Mouse (Mus musculus) left cerebral cortex, postnatal 4 days (tissue): ENCODE measurements at regions not wholly inside any gene's neighbourhood (a gene's known extent, or its start where the extent isn't known, plus 50 kb on each side); places are given as distances from the start of the nearest gene placed in this dataset.
"Not testable (repeated sequence)": the region's sequence is repeated elsewhere in the genome, so short reads cannot be mapped to it uniquely, and the experiment has no call there.

Source experiments
- DNase-seq: peaks from one replicate; pipeline ENCODE4 v3.0.0-alpha.2; 2022
- intact Hi-C: fragments of 180-260 bp; cut with DNase I; formaldehyde crosslinking; loops from one replicate; pipeline ENCODE4 v1.15.1; 2025

DNA sequence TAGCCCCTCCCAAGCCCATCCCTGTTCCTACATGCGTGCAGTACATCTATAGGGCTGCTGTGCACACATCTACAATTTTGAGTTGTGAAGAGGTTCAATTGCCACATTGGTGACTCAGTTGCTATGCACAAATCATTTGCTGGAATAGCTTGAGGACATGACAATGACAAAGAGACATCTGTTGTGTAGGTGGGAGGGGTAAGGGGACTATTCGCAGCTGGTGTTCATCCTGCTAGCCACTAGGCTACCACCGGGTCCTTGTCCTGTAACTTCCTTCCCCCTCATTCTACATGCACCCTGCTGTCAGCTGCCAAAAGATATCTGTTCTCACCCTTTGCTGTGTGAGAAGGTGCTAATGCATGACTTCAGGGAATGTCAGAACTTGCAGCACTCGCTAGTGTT lies 1117.7 kb upstream of the Arrdc3 start:
- intact Hi-C loops = no loop called here
- peak; percentile 15 for DNase-seq

DNA sequence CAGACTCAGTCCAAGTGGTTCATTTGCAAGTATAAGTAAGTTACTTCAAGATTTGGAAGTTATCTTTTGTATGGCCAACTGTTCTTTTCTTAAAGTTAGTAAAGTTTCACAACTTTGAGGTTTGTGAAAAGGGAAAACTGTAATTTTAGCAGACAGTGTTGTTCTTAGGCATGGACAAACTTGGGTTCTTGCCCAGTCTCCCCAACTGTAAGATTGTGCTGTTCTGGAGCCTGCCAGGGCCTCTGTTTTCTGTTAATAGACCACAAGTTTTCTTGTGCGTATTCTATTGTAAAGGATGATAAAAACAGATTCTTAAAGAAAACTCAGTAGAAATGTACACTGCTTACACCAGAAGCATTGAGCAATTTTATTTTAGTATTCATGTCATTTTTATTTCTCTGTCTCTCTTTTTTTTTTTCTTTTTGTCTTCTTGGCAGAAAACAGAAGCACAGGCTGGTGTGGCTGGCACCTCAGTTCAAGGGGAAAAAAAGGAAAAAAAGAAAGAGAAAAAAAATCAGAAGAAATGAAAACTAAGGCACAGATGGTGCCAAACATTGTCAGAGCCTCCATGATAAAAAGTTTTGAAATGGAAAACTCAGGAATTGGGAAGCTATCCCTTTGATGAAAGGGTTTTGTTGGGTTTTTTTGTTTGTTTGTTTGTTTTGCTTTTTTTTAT lies 1098.1 kb upstream of the Arrdc3 start:
- peak; percentile 11 for DNase-seq
- intact Hi-C loops = no loop called here

DNA sequence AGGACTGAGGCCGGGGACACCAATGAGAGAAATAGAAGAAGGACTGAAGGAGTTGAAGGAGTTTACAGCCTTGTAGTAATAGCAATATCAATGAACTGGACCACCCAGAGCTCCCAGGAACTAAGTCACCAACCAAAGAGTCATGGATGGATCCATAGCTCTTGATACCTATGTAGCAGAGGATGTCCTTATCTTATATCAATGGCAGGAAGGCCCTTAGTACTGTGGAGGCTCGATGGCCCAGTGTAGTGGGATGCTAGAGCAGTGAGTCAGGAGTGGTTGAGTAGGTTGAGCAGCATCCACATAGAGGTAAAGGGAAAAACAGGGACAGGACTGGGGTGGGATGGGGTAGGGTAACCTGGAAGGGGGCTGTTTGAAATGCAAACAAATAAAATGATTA lies 1081.6 kb upstream of the Arrdc3 start:
- intact Hi-C loops = no loop called here
- DNase-seq = no peak

DNA sequence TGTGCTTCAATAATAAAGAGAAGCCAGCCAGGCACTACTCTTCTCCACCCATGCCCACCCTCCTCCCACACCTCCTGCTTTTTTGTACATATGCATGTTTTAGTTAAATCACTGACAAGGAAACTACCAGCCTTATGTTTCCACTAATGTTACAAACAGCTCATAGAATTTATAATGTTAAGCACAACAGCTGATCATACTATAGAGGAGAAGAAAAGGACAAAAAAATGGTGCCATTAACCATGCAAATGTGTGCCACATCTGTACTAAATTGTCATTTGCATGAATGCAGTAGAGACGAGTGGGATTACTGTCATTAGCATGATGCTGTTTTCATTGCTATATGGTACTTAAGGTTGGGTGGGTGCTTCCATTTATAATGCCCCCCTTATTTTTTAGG lies 1047.6 kb upstream of the Arrdc3 start:
- intact Hi-C loops = no loop called here
- no peak for DNase-seq

DNA sequence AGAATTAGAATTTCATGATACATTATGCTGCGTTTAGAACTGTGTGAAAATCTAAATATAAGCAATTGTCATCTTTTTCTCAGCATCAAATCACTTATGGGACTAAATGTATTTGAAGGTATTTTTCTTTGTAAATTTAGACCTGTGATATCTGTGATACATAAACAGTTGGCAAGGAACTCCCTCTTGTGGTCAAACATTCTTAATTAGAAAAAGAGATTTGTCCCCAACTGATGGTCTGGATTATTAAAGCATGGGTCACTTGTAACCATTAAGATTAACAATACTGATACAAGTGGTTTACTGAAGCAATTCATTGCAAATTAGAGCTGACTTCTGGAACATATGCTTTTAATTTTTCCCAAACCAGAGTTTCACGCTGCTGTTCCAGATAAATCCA lies 1038.4 kb upstream of the Arrdc3 start:
- intact Hi-C loops = loop anchor here (10.0 kb wide), 1 partner anchor 1640 kb away; no protein-coding TSS in a partner anchor
- no peak for DNase-seq

DNA sequence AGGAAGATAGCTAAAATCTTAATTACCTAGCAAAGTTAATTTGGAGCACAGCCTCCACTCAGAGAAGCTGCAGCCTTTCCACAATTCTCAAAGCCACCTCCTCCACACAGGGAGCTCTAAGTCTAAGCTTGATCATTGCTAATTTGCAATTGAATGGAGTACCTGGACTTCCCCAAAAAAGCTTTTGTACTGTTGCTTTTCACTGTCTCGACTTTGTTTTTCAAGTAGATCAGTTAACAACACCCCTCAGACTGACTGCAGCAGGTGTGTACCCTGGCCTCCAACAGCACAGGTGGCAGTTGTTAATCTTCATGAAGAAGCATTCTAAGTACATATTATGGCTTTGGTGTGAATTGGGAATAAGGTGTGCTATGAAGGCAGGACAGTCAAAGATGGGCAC lies 1015.7 kb upstream of the Arrdc3 start:
- DNase-seq, intact Hi-C loops: not testable (repeated sequence)

DNA sequence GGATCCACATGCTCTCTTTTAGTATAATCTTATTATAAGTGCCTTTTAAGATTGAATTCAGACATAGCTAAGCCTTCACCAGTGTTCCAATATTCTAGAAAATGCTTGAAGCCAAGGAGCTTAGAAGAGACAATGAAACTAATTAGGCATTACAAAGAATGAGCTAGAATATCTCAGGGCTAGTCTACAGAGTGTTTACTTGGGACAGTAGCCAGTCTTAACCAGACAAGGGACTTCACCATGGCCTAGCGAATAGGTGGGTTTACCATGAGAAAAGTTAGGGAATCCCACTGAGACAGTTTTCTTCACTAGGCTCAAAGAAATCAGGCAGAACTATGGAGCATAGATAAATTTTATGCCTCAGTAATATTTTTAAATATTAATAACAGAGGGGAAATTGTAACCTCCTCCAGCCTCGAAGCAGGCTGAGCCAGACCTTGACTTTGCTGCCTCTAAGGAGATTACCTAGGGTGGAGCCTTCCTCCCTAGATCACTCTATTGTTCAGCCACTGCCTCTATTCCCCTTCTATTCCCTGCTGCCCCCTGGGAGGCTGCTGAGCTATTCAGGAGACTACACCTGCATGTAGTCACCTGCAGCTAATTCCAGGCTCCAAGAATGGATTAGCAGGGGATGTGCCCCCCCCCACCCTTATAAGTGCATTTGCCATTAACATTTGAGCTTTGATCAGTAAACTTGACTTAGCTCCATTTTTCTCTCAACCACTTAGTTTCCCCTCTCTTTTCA lies 1014.5 kb upstream of the Arrdc3 start:
- no peak for DNase-seq
- intact Hi-C loops = no loop called here

DNA sequence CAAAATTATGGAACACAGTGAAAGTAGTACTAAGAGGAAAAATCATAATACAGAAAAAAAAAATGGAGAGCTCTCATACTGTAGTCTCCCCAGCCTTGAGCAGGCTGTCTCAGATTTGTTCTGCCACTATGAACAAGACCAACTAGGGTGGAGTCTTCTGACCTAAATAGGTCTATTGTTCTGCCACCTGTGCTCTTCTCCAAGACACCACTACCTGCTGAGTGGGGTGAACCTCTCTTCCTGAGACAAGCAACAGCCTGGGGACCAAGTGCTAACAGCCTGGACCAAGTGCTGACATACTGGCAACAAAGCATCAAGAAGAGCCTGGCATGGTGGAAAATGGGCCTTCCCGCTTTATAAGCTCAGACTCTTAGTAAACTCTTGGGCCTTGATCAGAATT lies 1003.0 kb upstream of the Arrdc3 start:
- intact Hi-C loops = no loop called here
- no peak for DNase-seq

DNA sequence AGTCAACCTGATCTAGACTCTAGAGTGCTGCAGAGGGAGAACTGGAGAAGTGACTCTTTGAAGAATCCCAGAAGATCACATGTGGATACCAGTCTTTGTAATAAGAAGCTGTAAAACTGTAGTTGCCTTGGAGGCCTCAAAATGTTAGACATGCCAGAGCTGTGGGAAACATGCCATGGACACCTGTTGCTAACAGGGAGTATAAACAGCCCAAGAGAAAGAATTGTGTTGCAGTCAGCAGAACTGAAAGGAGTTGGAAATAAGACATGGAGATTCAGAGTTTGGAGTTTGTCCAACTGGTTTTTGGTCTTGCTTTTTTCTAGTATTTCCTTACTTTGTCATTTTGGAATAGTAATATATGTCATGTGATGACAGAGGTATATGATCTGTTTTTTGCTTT lies 997.2 kb upstream of the Arrdc3 start:
- intact Hi-C loops = no loop called here
- no peak for DNase-seq

DNA sequence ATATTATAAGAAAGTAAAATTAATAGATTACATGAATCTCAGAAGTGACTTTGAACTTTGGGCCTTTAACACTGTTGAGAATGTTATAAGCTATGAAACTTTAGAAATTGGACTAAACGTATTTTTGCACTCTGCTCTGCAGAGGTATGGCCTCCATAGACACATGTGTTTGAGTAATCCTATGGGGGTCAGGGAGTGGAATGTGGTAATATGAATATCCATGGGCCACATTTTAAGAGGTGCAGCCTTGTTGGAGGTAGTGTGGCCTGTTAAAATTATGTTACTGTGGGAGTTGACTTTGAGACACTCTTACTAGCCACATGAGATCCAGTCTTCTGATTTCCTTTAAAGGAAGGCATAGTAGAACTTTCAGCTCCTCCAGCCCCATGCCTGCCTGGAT lies 996.8 kb upstream of the Arrdc3 start:
- DNase-seq = no peak
- intact Hi-C loops = no loop called here
